Mouse (Mus musculus) midbrain, postnatal 0 days (tissue): ENCODE measurements around the gene Kank2. TPM values are rescaled to one million over a fixed set of nuclear protein-coding genes. Genes with fewer than 3 reads are reported as not detected.

Experiments used
- ATAC-seq: fragments of 200-750 bp; cut with Nextera tagmentation; 2 replicates; pipeline ENCODE4 v1.8.0; 2017; ENCODE audit warnings: moderate number of reproducible peaks, mild to moderate bottlenecking, moderate TSS enrichment, moderate library complexity; ENCODE audit not compliant: low FRiP score
- DNase-seq: peaks from one replicate; pipeline ENCODE4 v3.0.0-alpha.2; 2015; ENCODE audit warnings: low spot score
- H3K27ac ChIP-seq: fragments of 300-500 bp; sonication (generic); 2 replicates; pipeline ENCODE4 v1.5.1; 2014; ENCODE audit warnings: low read depth, mild to moderate bottlenecking, low read length, mixed read lengths
- H3K27me3 ChIP-seq: fragments of 300-500 bp; sonication (generic); 2 replicates; pipeline ENCODE4 v1.6.1; 2014; ENCODE audit warnings: low read length, control low read depth, mixed read lengths; ENCODE audit not compliant: insufficient read depth
- H3K36me3 ChIP-seq: fragments of 300-500 bp; sonication (generic); 2 replicates; pipeline ENCODE4 v1.6.1; 2014; ENCODE audit warnings: low read length, control low read depth, mixed read lengths; ENCODE audit not compliant: insufficient read depth
- H3K4me1 ChIP-seq: fragments of 300-500 bp; sonication (generic); 2 replicates; pipeline ENCODE4 v1.6.1; 2014; ENCODE audit warnings: mild to moderate bottlenecking, control low read depth, antibody characterized with exemption, low read length, mixed read lengths; ENCODE audit not compliant: insufficient read depth
- H3K4me2 ChIP-seq: fragments of 300-500 bp; sonication (generic); 2 replicates; pipeline ENCODE4 v1.6.1; 2014; ENCODE audit warnings: low read depth, mild to moderate bottlenecking, low read length, mixed read lengths; ENCODE audit not compliant: poor library complexity, severe bottlenecking
- H3K4me3 ChIP-seq: fragments of 300-500 bp; sonication (generic); 2 replicates; pipeline ENCODE4 v1.5.1; 2014; ENCODE audit warnings: low read depth, mild to moderate bottlenecking, low read length, moderate library complexity
- H3K9ac ChIP-seq: fragments of 300-500 bp; sonication (generic); replicated peaks from 2 replicates; pipeline ENCODE4 v1.6.1; 2014; ENCODE audit warnings: mild to moderate bottlenecking, low read length, moderate library complexity, mixed read lengths; ENCODE audit not compliant: poor library complexity, severe bottlenecking
- H3K9me3 ChIP-seq: fragments of 300-500 bp; sonication (generic); 2 replicates; pipeline ENCODE4 v1.6.1; 2016; ENCODE audit warnings: low read length, control low read depth
- CTCF ChIP-seq: IDR thresholded peaks from 2 replicates; pipeline ENCODE4 v1.5.1; 2016; ENCODE audit warnings: antibody characterized with exemption, mild to moderate bottlenecking
- WGBS: fragments of 180-500 bp; shearing (Covaris S2); extraction: QIAGEN DNeasy Blood & Tissue Kit; methylation state at CpG from one replicate; pipeline ENCODE4 v1.1.7; 2014; 5-methylcytosine and 5-hydroxymethylcytosine counted together
- polyA plus RNA-seq: library from polyadenylated mRNA; unstranded; fragments of >200 nt; fragmentation: Nextera tagmentation; extraction: Ambion mirVana; gene quantifications from 2 replicates; pipeline ENCODE4 v1.2.1, GENCODE M21; 2015
- total RNA-seq: library from RNA; depleted of rRNA; stranded (reverse); fragments of >200 nt; gene quantifications from 2 replicates; pipeline ENCODE4 v1.2.3, GENCODE M21; 2014

Kank2 gene
- total and polyA plus RNA-seq, 2 experiments from 2014 or later = 2.9 to 15.2 TPM

GRCm38 (mm10) chr9:21764084-21764999 lies 34.2 kb downstream of the Kank2 start:
- Histone ChIP-seq H3K4me1 (peaks cover 3% of the 10 kb centered on the region; the same call in 1 of the 2 replicates), H3K27ac (no peak overlapping the region), H3K27me3 (no peaks in the 10 kb centered on the region), H3K36me3 (no peaks in the 10 kb centered on the region), H3K4me2 (no peak overlapping the region), H3K9me3 (no peaks in the 10 kb centered on the region), H3K4me3 (no peak overlapping the region), H3K9ac (no peak overlapping the region)
- DNase-seq = no peak
- ATAC-seq = no peak
- WGBS = 96% methylated on average over 6 of the region's 6 CpGs
- no peak for TF ChIP-seq CTCF

- H3K9me3 ChIP-seq = no peaks in the 10 kb centered on the region
- no peak for TF ChIP-seq CTCF
- H3K36me3 ChIP-seq = no peaks in the 10 kb centered on the region
- H3K4me3 ChIP-seq = no peak overlapping the region
- H3K27ac ChIP-seq = no peak overlapping the region
- no peak overlapping the region for H3K4me2 ChIP-seq
- DNase-seq (no peak), ATAC-seq (no peak)
- no peaks in the 10 kb centered on the region for H3K27me3 ChIP-seq
- no peak overlapping the region for H3K9ac ChIP-seq
- H3K4me1 ChIP-seq = peaks cover 3% of the 10 kb centered on the region; the same call in 1 of the 2 replicates
Measured at GRCm38 (mm10) chr9:21762135-21762534, 36.4 kb downstream of the Kank2 start.

GRCm38 (mm10) chr9:21760155-21761088 lies 38.1 kb downstream of the Kank2 start, which contains the start of gene Spc24:
Spc24 (minus strand) TSS chr9:21760303.
- H3K36me3 ChIP-seq = no peaks in the 10 kb centered on the region
- WGBS = 2% methylated on average over 49 of the region's 54 CpGs
- peak; percentile 95 for ATAC-seq

GRCm38 (mm10) chr9:21759718-21760117 lies 38.8 kb downstream of the Kank2 start:
- H3K9me3 ChIP-seq = no peaks in the 10 kb centered on the region
- H3K4me3 ChIP-seq = peak overlapping the region; percentile 71
- ATAC-seq = 0 out of 2 replicates have a peak, but pooled peaks have one; percentile 11
- peak overlapping the region; percentile 36; the same call in 1 of the 2 replicates for H3K9ac ChIP-seq
- H3K36me3 ChIP-seq = no peaks in the 10 kb centered on the region
- DNase-seq = no peak
- peak overlapping the region; percentile 99 for H3K4me2 ChIP-seq
- under 1% methylated on average over 20 of the region's 20 CpGs for WGBS
- H3K27ac ChIP-seq = no peak overlapping the region
- H3K4me1 ChIP-seq = peaks cover 3% of the 10 kb centered on the region; the same call in 1 of the 2 replicates
- H3K27me3 ChIP-seq = no peaks in the 10 kb centered on the region
- no peak for TF ChIP-seq CTCF

More at GRCm38 (mm10) chr9:21760155-21761088, 38.1 kb downstream of the Kank2 start, which contains the start of gene Spc24:
- peak within 1 kb of the TSS; percentile 71 for H3K4me3 ChIP-seq
- peak within 1 kb of the TSS; percentile 73 for H3K27ac ChIP-seq
- TF ChIP-seq CTCF = peak; percentile 77
- peak within 1 kb of the TSS; percentile 99 for H3K4me2 ChIP-seq
- peaks cover 3% of the 10 kb centered on the region; the same call in 1 of the 2 replicates for H3K4me1 ChIP-seq
- no peaks in the 10 kb centered on the region for H3K9me3 ChIP-seq
- no peaks in the 10 kb centered on the region for H3K27me3 ChIP-seq
- H3K9ac ChIP-seq = peak within 1 kb of the TSS; percentile 36; the same call in 1 of the 2 replicates
- peak; percentile 99 for DNase-seq

GRCm38 (mm10) chr9:21758576-21759529 lies 39.7 kb downstream of the Kank2 start:
- H3K9me3 ChIP-seq = no peaks in the 10 kb centered on the region
- H3K36me3 ChIP-seq = no peaks in the 10 kb centered on the region
- H3K4me3 ChIP-seq = peak overlapping the region; percentile 71; the same call in 1 of the 2 replicates
- ATAC-seq (no peak), DNase-seq (no peak)
- H3K4me1 ChIP-seq = peaks cover 3% of the 10 kb centered on the region; the same call in 1 of the 2 replicates
- H3K4me2 ChIP-seq = peak overlapping the region; percentile 99; the same call in 1 of the 2 replicates
- H3K9ac ChIP-seq = no peak overlapping the region
- no peak overlapping the region for H3K27ac ChIP-seq
- no peaks in the 10 kb centered on the region for H3K27me3 ChIP-seq
- 63% methylated on average over 14 of the region's 14 CpGs for WGBS
- TF ChIP-seq CTCF = no peak
